In the genomic region with DNA sequence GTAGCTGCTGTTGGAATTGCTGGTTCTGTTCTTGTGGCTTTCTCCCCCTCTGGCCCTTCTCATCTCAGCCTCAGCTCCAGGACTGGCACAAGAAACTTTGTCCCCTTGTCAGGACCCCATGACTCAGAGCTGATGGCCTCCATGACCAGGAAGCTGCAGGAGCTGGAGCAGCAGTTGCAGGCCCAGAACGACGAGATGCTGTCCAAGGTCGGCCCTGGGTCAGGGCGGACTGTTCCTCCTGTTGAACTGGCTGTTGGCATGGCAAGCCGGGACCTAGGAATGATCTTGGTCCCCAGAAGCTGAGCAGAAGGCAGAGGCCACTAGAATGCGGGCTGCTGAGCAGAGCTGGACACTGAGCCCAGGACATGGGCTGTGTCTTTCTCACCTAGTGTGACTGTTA, we compare ENCODE assay signal across 18 mouse cellular contexts. TPM values are rescaled to one million over a fixed set of nuclear protein-coding genes. Genes with fewer than 3 reads are reported as not detected.
"Had no signal": no experiment of that assay in that cellular context is flagged by ENCODE, and none has a peak within 500 bp of the region (broad histone marks: within the 10 kb centered on the region; RNA-seq: fewer than 3 reads in every experiment).

No protein-coding gene starts in this region.

- H3K27ac ChIP-seq: kidney, embryonic 15.5 days; limb, embryonic 13.5 days; liver, embryonic 14.5 days; midbrain, embryonic 12.5 days; neural tube, embryonic 15.5 days had no signal

- H3K4me3 ChIP-seq: kidney, embryonic 15.5 days; limb, embryonic 13.5 days; midbrain, embryonic 12.5 days; myocyte; neural tube, embryonic 15.5 days had no signal

- H3K36me3 ChIP-seq: kidney, embryonic 15.5 days; limb, embryonic 13.5 days; midbrain, embryonic 12.5 days; neural tube, embryonic 15.5 days had no signal

- H3K9me3 ChIP-seq: kidney, embryonic 15.5 days; limb, embryonic 13.5 days; midbrain, embryonic 12.5 days; neural tube, embryonic 15.5 days had no signal

- DNase-seq: kidney, adult 18-20 months; kidney, postnatal 14 days; left cerebral cortex, postnatal 4 days; lung, adult 18-20 months; retina, postnatal 1 day; right cerebral cortex, postnatal 4 days; spleen, adult 18-20 months; thymus, postnatal 14 days had no signal

- H3K27me3 ChIP-seq: kidney, embryonic 15.5 days; limb, embryonic 13.5 days; midbrain, embryonic 12.5 days; neural tube, embryonic 15.5 days had no signal

- ATAC-seq: inflammation-experienced regulatory T-cells, adult 6 months had no signal

- H3K9ac ChIP-seq: kidney, embryonic 15.5 days; liver, embryonic 14.5 days; midbrain, embryonic 12.5 days; neural tube, embryonic 15.5 days had no signal

- H3K4me2 ChIP-seq: kidney, embryonic 15.5 days; limb, embryonic 13.5 days; midbrain, embryonic 12.5 days; neural tube, embryonic 15.5 days had no signal

RNA-seq across cellular contexts. Expression of gene Cd52, which starts 17.5 kb away (rescaled TPM):
- polyA plus RNA-seq: myocyte had no signal

RNA-seq across cellular contexts. Expression of gene Zfp683, which starts 58.8 kb away (rescaled TPM):
- polyA plus RNA-seq: kidney, embryonic 15.5 days; limb, embryonic 13.5 days; lung, embryonic 16.5 days; midbrain, embryonic 12.5 days; myocyte; neural tube, embryonic 11.5 days; neural tube, embryonic 15.5 days; stomach, embryonic 14.5 days had no signal
